Mouse (Mus musculus): ENCODE data around the gene Llgl2. TPM values are rescaled to one million over a fixed set of nuclear protein-coding genes. Genes with fewer than 3 reads are reported as not detected.

The Llgl2 gene
- total RNA-seq, 2 experiments from 2014 or later: 2.3 to 3.6 TPM

- DNase-seq (ENCODE audit: extremely low spot score in 1 of 2, low spot score in 2 of 2): no peak
- Histone ChIP-seq H3K27ac (no peak overlapping the region), H3K4me3 (no peak overlapping the region)
- intact Hi-C loops (cut with DNase I): no loop called here
- TF ChIP-seq CTCF (IDR thresholded peaks at IDR 0.05): no peak
These were observed 45.5 kb downstream of the Llgl2 start for GRCm38 (mm10) chr11:115869393-115869792.

DNA sequence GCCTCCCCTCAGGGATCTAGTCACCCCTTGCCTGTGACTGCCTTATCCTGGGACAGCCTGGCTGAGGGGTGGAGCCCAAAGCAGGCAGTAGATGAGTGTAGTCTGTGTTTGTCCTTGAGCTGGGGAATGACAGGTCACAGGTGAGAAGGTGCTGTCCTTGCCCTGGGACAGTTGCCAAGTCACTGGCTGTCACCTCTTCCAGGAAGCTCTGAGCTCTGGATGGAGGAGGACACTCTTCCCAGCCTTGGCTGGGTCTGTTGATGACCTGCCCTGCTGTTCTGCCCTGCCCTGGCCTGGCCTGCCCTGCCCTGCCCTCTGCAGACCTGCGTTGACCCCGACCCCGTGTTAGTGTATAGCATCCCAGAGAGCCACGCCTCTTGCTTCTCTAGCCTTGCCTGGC lies 48.6 kb downstream of the Llgl2 start:
- no peak for DNase-seq (ENCODE audit: extremely low spot score in 1 of 2, low spot score in 2 of 2)
- no peak overlapping the region for H3K27ac ChIP-seq
- intact Hi-C loops (cut with DNase I): no loop called here
- no peak overlapping the region for H3K4me3 ChIP-seq
- TF ChIP-seq CTCF (IDR thresholded peaks at IDR 0.05): no peak

- DNase-seq (ENCODE audit: extremely low spot score in 1 of 2, low spot score in 2 of 2): no peak
These were observed 52.1 kb downstream of the Llgl2 start for GRCm38 (mm10) chr11:115875935-115876334.

GRCm38 (mm10) chr11:115876438-115876837 lies 52.6 kb downstream of the Llgl2 start:
- intact Hi-C loops (cut with DNase I): no loop called here
- H3K4me3 ChIP-seq: no peak overlapping the region
- no peak for TF ChIP-seq CTCF (IDR thresholded peaks at IDR 0.05)
- no peak overlapping the region for H3K27ac ChIP-seq
- DNase-seq (ENCODE audit: extremely low spot score in 1 of 2, low spot score in 2 of 2): no peak

More at GRCm38 (mm10) chr11:115875935-115876334, 52.1 kb downstream of the Llgl2 start:
- no peak for TF ChIP-seq CTCF (IDR thresholded peaks at IDR 0.05)
- intact Hi-C loops (cut with DNase I): no loop called here
- no peak overlapping the region for H3K27ac ChIP-seq
- no peak overlapping the region for H3K4me3 ChIP-seq

DNA sequence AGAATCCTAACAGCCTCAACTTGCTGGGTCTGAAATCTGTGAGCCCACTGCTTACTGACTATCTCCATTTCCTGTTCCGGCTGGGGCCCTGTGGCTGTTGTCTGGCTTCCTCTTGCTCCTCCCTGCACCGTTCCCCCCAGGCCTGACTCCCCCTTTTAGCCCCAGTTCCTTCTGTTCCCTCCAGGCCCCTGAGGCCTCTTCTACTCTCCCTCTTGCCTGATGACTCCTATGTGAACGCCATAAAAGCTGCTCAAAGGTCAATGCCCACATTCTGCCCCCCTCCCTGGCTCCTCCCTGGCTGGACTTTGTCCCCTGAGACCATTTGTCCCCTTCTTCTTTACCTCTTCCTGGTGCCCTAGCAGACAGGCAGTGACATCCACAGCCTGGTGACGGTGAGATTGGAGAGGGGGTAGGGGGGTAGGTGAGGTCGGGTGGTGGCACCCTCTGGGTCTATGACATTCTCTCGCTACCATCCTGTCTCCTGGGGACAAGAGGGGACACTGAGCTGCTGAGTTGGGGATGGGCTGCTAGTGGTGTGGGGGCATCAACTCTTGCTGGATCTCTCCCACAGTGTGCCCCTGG lies 53.4 kb downstream of the Llgl2 start:
- intact Hi-C loops (cut with DNase I): no loop called here
- H3K4me3 ChIP-seq: no peak overlapping the region
- TF ChIP-seq CTCF (IDR thresholded peaks at IDR 0.05): no peak
- DNase-seq (ENCODE audit: extremely low spot score in 1 of 2, low spot score in 2 of 2): no peak
- H3K27ac ChIP-seq: no peak overlapping the region

GRCm38 (mm10) chr11:115878071-115878470 lies 54.2 kb downstream of the Llgl2 start:
- H3K4me3 ChIP-seq: no peak overlapping the region
- intact Hi-C loops (cut with DNase I): no loop called here
- no peak for DNase-seq (ENCODE audit: extremely low spot score in 1 of 2, low spot score in 2 of 2)
- no peak for TF ChIP-seq CTCF (IDR thresholded peaks at IDR 0.05)
- H3K27ac ChIP-seq: no peak overlapping the region

DNA sequence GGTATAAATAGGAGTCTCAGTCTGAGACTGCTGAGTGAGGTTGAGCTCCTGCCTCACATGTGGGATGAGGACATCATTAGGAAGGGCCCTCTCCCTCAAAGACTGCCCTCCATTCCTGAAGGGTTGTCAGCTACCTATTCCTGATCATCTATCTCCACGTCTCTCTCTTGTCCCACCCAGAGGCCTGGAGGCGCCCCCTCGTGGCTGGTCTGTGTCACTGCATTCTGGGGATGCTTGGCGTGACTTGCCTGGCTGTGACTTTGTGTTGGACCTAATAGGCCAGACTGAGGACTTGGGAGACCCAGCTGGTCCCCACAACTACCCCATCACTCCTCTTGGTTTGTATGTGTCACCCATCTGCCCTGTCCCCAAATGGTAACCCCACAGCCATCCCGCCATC lies 57.2 kb downstream of the Llgl2 start:
- Histone ChIP-seq H3K4me3 (no peak overlapping the region), H3K27ac (no peak overlapping the region)
- no peak for DNase-seq (ENCODE audit: extremely low spot score in 1 of 2, low spot score in 2 of 2)
- TF ChIP-seq CTCF (IDR thresholded peaks at IDR 0.05): peak; percentile 68
- intact Hi-C loops (cut with DNase I): loop anchor here (2.0 kb wide), 1 partner anchor 158 kb away; no protein-coding TSS in a partner anchor

DNA sequence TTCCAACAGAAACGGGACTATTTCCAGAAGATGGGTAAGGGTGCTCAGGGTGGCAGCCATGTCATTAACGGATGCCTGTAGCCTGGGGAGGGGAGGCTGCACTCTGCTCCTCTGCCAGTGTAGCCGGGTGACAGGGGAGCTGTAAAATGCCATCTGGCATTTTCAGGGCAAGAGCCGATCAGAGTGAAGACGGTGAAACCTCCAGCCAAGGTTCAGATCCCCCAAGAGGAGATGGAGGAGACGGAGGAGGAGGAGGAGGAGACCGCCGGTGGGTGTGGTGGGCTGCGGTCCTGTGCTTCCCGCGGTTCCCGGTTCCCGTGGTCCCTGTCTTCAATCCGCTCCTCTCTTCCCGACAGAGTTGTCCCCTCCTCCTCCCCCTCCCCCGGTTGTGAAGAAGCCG lies 59.4 kb downstream of the Llgl2 start:
- H3K4me3 ChIP-seq: no peak overlapping the region
- intact Hi-C loops (cut with DNase I): no loop called here
- no peak overlapping the region for H3K27ac ChIP-seq
- no peak for TF ChIP-seq CTCF (IDR thresholded peaks at IDR 0.05)
- no peak for DNase-seq (ENCODE audit: extremely low spot score in 1 of 2, low spot score in 2 of 2)

- H3K27ac ChIP-seq: no peak overlapping the region
- H3K4me3 ChIP-seq: no peak overlapping the region
- intact Hi-C loops (cut with DNase I): no loop called here
- no peak for DNase-seq (ENCODE audit: extremely low spot score in 1 of 2, low spot score in 2 of 2)
- TF ChIP-seq CTCF (IDR thresholded peaks at IDR 0.05): no peak
These were observed 60.5 kb downstream of the Llgl2 start for GRCm38 (mm10) chr11:115884361-115884760.

DNA sequence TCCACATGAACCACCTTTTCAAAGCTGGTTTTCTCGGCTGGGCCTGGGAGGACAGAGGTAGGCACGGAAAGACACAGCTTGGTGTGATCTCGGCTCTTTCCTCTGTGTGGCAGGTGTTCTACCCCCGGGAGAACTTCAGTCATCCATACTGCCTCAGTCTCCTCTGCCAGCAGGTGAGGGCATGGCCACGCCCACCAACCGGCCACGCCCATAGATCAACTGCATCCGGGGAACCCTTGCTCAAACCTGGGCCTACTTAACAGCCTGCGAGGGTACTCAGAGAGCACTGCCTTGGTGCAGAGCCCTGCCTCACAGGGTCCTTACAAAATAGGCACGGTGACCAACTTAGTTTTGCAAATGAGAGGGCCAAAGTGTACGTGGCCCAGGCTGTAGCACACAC lies 61.4 kb downstream of the Llgl2 start:
- no peak for TF ChIP-seq CTCF (IDR thresholded peaks at IDR 0.05)
- H3K27ac ChIP-seq: no peak overlapping the region
- H3K4me3 ChIP-seq: no peak overlapping the region
- intact Hi-C loops (cut with DNase I): no loop called here
- no peak for DNase-seq (ENCODE audit: extremely low spot score in 1 of 2, low spot score in 2 of 2)

DNA sequence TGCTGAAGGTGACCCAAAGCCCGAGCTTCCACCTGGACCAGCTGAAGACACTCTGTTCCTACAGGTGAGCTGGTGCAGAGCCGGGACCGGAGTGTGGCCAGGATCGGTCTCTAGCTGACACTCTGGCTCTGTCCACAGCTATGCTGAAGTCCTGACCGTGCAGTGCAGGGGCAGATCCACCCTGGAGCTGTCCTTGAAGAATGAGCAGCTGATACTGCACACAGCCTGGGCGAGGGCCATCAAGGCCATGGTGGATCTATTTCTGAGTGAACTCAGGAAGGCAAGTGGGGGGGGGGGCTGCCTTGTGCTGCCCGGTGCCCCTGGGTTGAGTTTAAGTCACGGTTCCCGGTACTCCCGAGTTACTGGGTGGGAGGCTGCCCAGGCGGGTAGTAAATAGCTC lies 62.6 kb downstream of the Llgl2 start:
- no peak for TF ChIP-seq CTCF (IDR thresholded peaks at IDR 0.05)
- intact Hi-C loops (cut with DNase I): no loop called here
- Histone ChIP-seq H3K27ac (no peak overlapping the region), H3K4me3 (no peak overlapping the region)
- DNase-seq (ENCODE audit: extremely low spot score in 1 of 2, low spot score in 2 of 2): no peak

- no peak for TF ChIP-seq CTCF (IDR thresholded peaks at IDR 0.05)
- intact Hi-C loops (cut with DNase I): no loop called here
- no peak for DNase-seq (ENCODE audit: extremely low spot score in 1 of 2, low spot score in 2 of 2)
- H3K4me3 ChIP-seq: no peak overlapping the region
- H3K27ac ChIP-seq: no peak overlapping the region
These were observed 64.2 kb downstream of the Llgl2 start for GRCm38 (mm10) chr11:115888020-115888419.

DNA sequence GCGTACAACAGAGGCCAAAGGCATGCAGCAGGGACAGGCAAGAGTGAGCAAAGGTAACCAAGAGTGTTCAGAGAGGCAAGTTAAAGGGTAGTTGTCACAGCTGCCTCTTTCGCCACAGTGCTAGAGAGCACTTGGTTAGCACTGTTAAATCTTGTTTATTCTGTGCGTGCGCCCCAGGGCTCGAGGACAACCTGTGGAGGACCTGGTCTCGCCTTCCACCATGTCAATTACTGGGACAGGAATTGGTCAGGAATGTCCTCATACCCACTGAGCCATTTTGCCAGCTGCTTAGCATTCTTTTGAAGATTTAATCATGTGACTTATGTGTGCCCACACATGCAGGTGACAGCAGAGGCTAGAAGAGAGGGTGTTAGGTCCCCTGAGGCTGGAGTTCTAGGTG lies 65.3 kb downstream of the Llgl2 start:
- DNase-seq (ENCODE audit: extremely low spot score in 1 of 2, low spot score in 2 of 2): no peak
- intact Hi-C loops (cut with DNase I): no loop called here
- TF ChIP-seq CTCF (IDR thresholded peaks at IDR 0.05): no peak
- Histone ChIP-seq H3K27ac (no peak overlapping the region), H3K4me3 (no peak overlapping the region)
